Mouse (Mus musculus) CH12.LX (cell line): Measurements from ENCODE around the gene Pilrb1.

ENCODE experiments used
- CHD1 ChIP-seq: IDR thresholded peaks from 2 replicates; pipeline ENCODE4 v1.6.1; 2012; ENCODE audit warnings: low read depth, low read length, improper control_type of control experiment, inconsistent platforms
- CHD2 ChIP-seq: IDR thresholded peaks from 2 replicates; pipeline ENCODE4 v1.6.1; 2011; ENCODE audit warnings: low read length, improper control_type of control experiment
- CTCF ChIP-seq, 2 experiments: IDR thresholded peaks in 1 of 2; conservative IDR thresholded peaks in 1 of 2; 2 replicates each; pipeline ENCODE4 v1.5.1; 2011 to 2012; ENCODE audit warnings: low read depth in 2 of 2, low read length in 2 of 2, improper control_type of control experiment in 1 of 2, inconsistent platforms in 1 of 2, mild to moderate bottlenecking in 1 of 2, moderate library complexity in 1 of 2
- E2F4 ChIP-seq: IDR thresholded peaks from 2 replicates; pipeline ENCODE4 v1.6.1; 2011; ENCODE audit warnings: low read depth, low read length, improper control_type of control experiment; ENCODE audit not compliant: insufficient replicate concordance
- EP300 ChIP-seq: IDR thresholded peaks from 2 replicates; pipeline ENCODE4 v1.6.1; 2011; ENCODE audit warnings: low read length, improper control_type of control experiment
- JUND ChIP-seq: conservative IDR thresholded peaks from 2 replicates; pipeline ENCODE4 v1.6.1; 2011; ENCODE audit warnings: low read depth, low read length, improper control_type of control experiment
- MYC ChIP-seq: IDR thresholded peaks from 2 replicates; pipeline ENCODE4 v1.6.1; 2011; ENCODE audit warnings: low read depth, mild to moderate bottlenecking, improper control_type of control experiment, low read length
- POLR2A ChIP-seq: IDR thresholded peaks from 2 replicates; pipeline ENCODE4 v1.6.1; 2011; ENCODE audit warnings: low read depth, mild to moderate bottlenecking, improper control_type of control experiment, low read length
- UBTF ChIP-seq: IDR thresholded peaks from 2 replicates; pipeline ENCODE4 v1.6.1; 2012; ENCODE audit warnings: low read depth, mild to moderate bottlenecking, inconsistent platforms, low read length, improper control_type of control experiment, moderate library complexity
- ZKSCAN1 ChIP-seq: IDR thresholded peaks from 2 replicates; pipeline ENCODE4 v1.6.1; 2012; ENCODE audit warnings: low read depth, inconsistent platforms, low read length, improper control_type of control experiment, borderline replicate concordance
- ZNF384 ChIP-seq: IDR thresholded peaks from 2 replicates; pipeline ENCODE4 v1.6.1; 2012; ENCODE audit warnings: low read depth, low read length, improper control_type of control experiment, inconsistent platforms

- TF ChIP-seq POLR2A (no peak), ZNF384 (no peak), EP300 (no peak), ZKSCAN1 (no peak), CTCF (conservative IDR thresholded peaks at IDR 0.05 in 1 of 2, IDR thresholded peaks at IDR 0.05 in 1 of 2; ENCODE audit: low read depth in 2 of 2, low read length in 2 of 2) (peak in 1 of 2 experiments; percentile 55; a peak in 2 of 4 replicates), MYC (no peak), CHD1 (no peak), E2F4 (no peak), CHD2 (no peak), UBTF (no peak), JUND (no peak)
Observed at GRCm38 (mm10) chr5:137808316-137808715, 49.6 kb downstream of the Pilrb1 start.
